Mouse (Mus musculus): ENCODE data around the gene Armc10. TPM values are rescaled to one million over a fixed set of nuclear protein-coding genes. Genes with fewer than 3 reads are reported as not detected.

Armc10 gene
- 36.9 TPM for total RNA-seq (2023)

GRCm38 (mm10) chr5:21645439-21646132 is at the start of gene Armc10, which contains the start of gene Fbxl13:
Gene Armc10 (plus strand): TSS chr5:21645813.
Gene Fbxl13 (minus strand): TSS chr5:21645634.

GRCm38 (mm10) chr5:21701351-21702008 is 55.9 kb downstream of the Armc10 start, which contains the start of gene Napepld:
Gene Napepld (minus strand): TSS chr5:21701396.

Other genes starting within 250 kb of the Armc10 start
- not detected for gene Ccdc146, start 221.1 kb upstream of the Armc10 start, total RNA-seq (2023)
- 4.3 TPM for gene Fam185a, start 220.9 kb upstream of the Armc10 start, total RNA-seq (2023)
- not detected for gene Lrrc17, start 102.3 kb upstream of the Armc10 start, total RNA-seq (2023)
- gene Fbxl13, start 179 bp upstream of the Armc10 start, total RNA-seq (2023), result not detected
- 1.7 TPM for gene Napepld, start 55.6 kb downstream of the Armc10 start, total RNA-seq (2023)
- 72.9 TPM for gene Pmpcb, start 91.3 kb downstream of the Armc10 start, total RNA-seq (2023)
- 53.0 TPM for gene Dnajc2, start 139.4 kb downstream of the Armc10 start, total RNA-seq (2023)
- 65.0 TPM for gene Psmc2, start 139.5 kb downstream of the Armc10 start, total RNA-seq (2023)
- gene Slc26a5, start 219.8 kb downstream of the Armc10 start, total RNA-seq (2023), result not detected